Mouse (Mus musculus) stomach, postnatal 0 days (tissue): ENCODE results near the gene Skap1.

Experiments
- CTCF ChIP-seq: IDR thresholded peaks from 2 replicates; pipeline ENCODE4 v1.5.1; 2016; ENCODE audit warnings: antibody characterized with exemption, low read depth, mild to moderate bottlenecking, moderate library complexity
- EP300 ChIP-seq: optimal IDR thresholded peaks from 2 replicates; pipeline ENCODE3; 2016; ENCODE audit warnings: antibody characterized with exemption

GRCm38 (mm10) chr11:96758402-96758801 is 294.0 kb downstream of the Skap1 start:
- TF ChIP-seq EP300 (no peak), CTCF (no peak)
